In genomic region chr17:73164121-73164520, GRCm38 (mm10) we compare ENCODE assay signal across 22 mouse cellular contexts. TPM values are rescaled to one million over a fixed set of nuclear protein-coding genes. Genes with fewer than 3 reads are reported as not detected.
DNase-seq lines count a peak whose midpoint lies in the region; ATAC-seq lines count a peak whose summit lies in the region.
"Had no signal": no experiment of that assay in that cellular context is flagged by ENCODE, and none has a peak within 500 bp of the region (broad histone marks: within the 10 kb centered on the region; RNA-seq: fewer than 3 reads in every experiment).

No protein-coding gene starts in this region.

- peaks cover 6% of the 10 kb centered on the region; the same call in 1 of the 2 replicates for H3K36me3 ChIP-seq in heart, embryonic 16.5 days (ENCODE audit: control insufficient read depth, insufficient read depth)
- no peaks in the 10 kb centered on the region for H3K36me3 ChIP-seq in midbrain, embryonic 11.5 days (ENCODE audit: control insufficient read depth, insufficient read depth, low read length)
- H3K36me3 ChIP-seq: hindbrain, embryonic 13.5 days had no signal

- H3K4me3 ChIP-seq in heart, embryonic 16.5 days (ENCODE audit: low read length) = no peak overlapping the region
- H3K4me3 ChIP-seq in midbrain, embryonic 11.5 days (ENCODE audit: low read depth, low read length) = no peak overlapping the region
- H3K4me3 ChIP-seq: embryonic facial prominence, embryonic 13.5 days; forebrain, embryonic 13.5 days; hindbrain, embryonic 13.5 days had no signal

- no peaks in the 10 kb centered on the region for H3K27me3 ChIP-seq in heart, embryonic 16.5 days (ENCODE audit: control insufficient read depth, insufficient read depth, low read length)
- H3K27me3 ChIP-seq in midbrain, embryonic 11.5 days (ENCODE audit: control insufficient read depth, insufficient read depth, low read length) = no peaks in the 10 kb centered on the region
- H3K27me3 ChIP-seq: CH12.LX; embryonic facial prominence, embryonic 13.5 days; forebrain, embryonic 13.5 days; hindbrain, embryonic 13.5 days; Patski had no signal

- 79% methylated on average over 2 of the region's 2 CpGs for WGBS in heart, embryonic 16.5 days
- 93% methylated on average over 2 of the region's 2 CpGs for WGBS in midbrain, embryonic 11.5 days

- H3K4me1 ChIP-seq in heart, embryonic 16.5 days (ENCODE audit: control insufficient read depth, insufficient read depth, low read length) = peaks cover 15% of the 10 kb centered on the region
- no peaks in the 10 kb centered on the region for H3K4me1 ChIP-seq in midbrain, embryonic 11.5 days (ENCODE audit: control insufficient read depth, insufficient read depth, low read length)
- H3K4me1 ChIP-seq: forebrain, embryonic 13.5 days had no signal

- H3K9ac ChIP-seq in heart, embryonic 16.5 days (ENCODE audit: low read length) = no peak overlapping the region
- no peak overlapping the region for H3K9ac ChIP-seq in midbrain, embryonic 11.5 days (ENCODE audit: low read length)
- H3K9ac ChIP-seq: embryonic facial prominence, embryonic 13.5 days; forebrain, embryonic 13.5 days; forebrain, postnatal 0 days; hindbrain, embryonic 13.5 days had no signal

- H3K4me2 ChIP-seq in heart, embryonic 16.5 days (ENCODE audit: low read depth, low read length) = no peak overlapping the region
- H3K4me2 ChIP-seq in midbrain, embryonic 11.5 days = no peak overlapping the region
- H3K4me2 ChIP-seq: embryonic facial prominence, embryonic 13.5 days; forebrain, embryonic 13.5 days; hindbrain, embryonic 13.5 days had no signal

- DNase-seq in heart, postnatal 25 days (ENCODE audit: low spot score) = no peak
- DNase-seq in thymus, postnatal 25 days = peak; percentile 18
- DNase-seq in thymus, postnatal 36 days = no peak
- peak; percentile 64 for DNase-seq in CD4-positive, CD25-positive, alpha-beta regulatory T cell, adult 2 months (ENCODE audit: low read depth, low spot score)
- no peak for DNase-seq in midbrain, embryonic 11.5 days (ENCODE audit: low spot score, missing footprints)
- DNase-seq in lung, adult 18-20 months = no peak
- DNase-seq: adrenal gland, adult 2 months; adrenal gland, postnatal 25 days; cerebellum, adult 18-20 months; cerebellum, adult 9-11 months; cerebellum, postnatal 36 days; forebrain, postnatal 0 days; gastrocnemius, postnatal 14 days had no signal

- H3K27ac ChIP-seq in heart, embryonic 16.5 days (ENCODE audit: low read length) = peak overlapping the region; percentile 78
- H3K27ac ChIP-seq in midbrain, embryonic 11.5 days (ENCODE audit: low read depth, low read length) = no peak overlapping the region
- H3K27ac ChIP-seq: embryonic facial prominence, embryonic 13.5 days; forebrain, embryonic 13.5 days; hindbrain, embryonic 13.5 days; hindbrain, postnatal 0 days had no signal

- no peaks in the 10 kb centered on the region for H3K9me3 ChIP-seq in heart, embryonic 16.5 days (replicated peaks; ENCODE audit: control insufficient read depth, low read length)
- H3K9me3 ChIP-seq in midbrain, embryonic 11.5 days (ENCODE audit: control insufficient read depth, low read length) = no peaks in the 10 kb centered on the region
- H3K9me3 ChIP-seq: embryonic facial prominence, embryonic 13.5 days; forebrain, embryonic 13.5 days; hindbrain, embryonic 13.5 days had no signal

- intact Hi-C loops in heart, postnatal 25 days (cut with DNase I) = no loop called here

- ATAC-seq in heart, embryonic 16.5 days (replicated peaks; ENCODE audit: extremely low read depth, insufficient read depth, low FRiP score) = no peak
- peak; percentile 16 for ATAC-seq in inflammation-experienced regulatory T-cells, adult 6 months
- no peak for ATAC-seq in midbrain, embryonic 11.5 days (ENCODE audit: low FRiP score)
- ATAC-seq: forebrain, embryonic 13.5 days; forebrain, postnatal 0 days; hindbrain, postnatal 0 days; intestine, embryonic 16.5 days; Patski had no signal

RNA-seq across cellular contexts. Expression of gene Lclat1, which starts 56.3 kb away (rescaled TPM):
- polyA plus RNA-seq in heart, embryonic 16.5 days (2015; fragmentation: Nextera tagmentation; extraction: Ambion mirVana) = 39.5 and 49.2 TPM in 2 replicates
- 100 to 1,000 TPM; 107 to 116 TPM for total RNA-seq in heart, postnatal 25 days (2021)
- polyA plus RNA-seq in inflammation-experienced regulatory T-cells, adult 6 months (2017; shearing (Covaris generic)) = 10 to 100 TPM; 53.4 to 55.6 (median 53.7) TPM
- 14.1 and 14.3 TPM in 2 replicates for polyA plus RNA-seq in midbrain, embryonic 11.5 days (2014; fragmentation: Nextera tagmentation; extraction: Ambion mirVana)

Comparison
In these comparisons a context has a peak if more than half of its experiments do, and no peak if none do; other contexts are left out.
1. DNase-seq: peak in thymus, postnatal 25 days (single experiment) and CD4-positive, CD25-positive, alpha-beta regulatory T cell, adult 2 months (single experiment); none in heart, postnatal 25 days (single experiment), thymus, postnatal 36 days (0 of 2), midbrain, embryonic 11.5 days (single experiment) and lung, adult 18-20 months (0 of 2).